Mouse (Mus musculus) kidney, adult 2 months (tissue): Measurements from ENCODE around the gene Skint8.

Experiments used
- CTCF ChIP-seq: fragments of 200-500 bp; conservative IDR thresholded peaks from 2 replicates; pipeline ENCODE4 v1.5.1; 2011; ENCODE audit warnings: low read depth, mild to moderate bottlenecking, control low read depth, low read length, moderate library complexity, mixed read lengths; ENCODE audit not compliant: insufficient read depth, insufficient read length
- POLR2A ChIP-seq: fragments of 200-500 bp; IDR thresholded peaks from one replicate; pipeline ENCODE4 v1.6.1; 2011; ENCODE audit warnings: low read depth, low read length, control low read depth

- TF ChIP-seq POLR2A (no peak), CTCF (no peak)
Measured at GRCm38 (mm10) chr4:111901473-111901872, 17.7 kb upstream of the Skint8 start.
